10 mouse cellular contexts compared by ENCODE assay signal in genomic region chr7:66477475-66477874, GRCm38 (mm10). TPM values are rescaled to one million over a fixed set of nuclear protein-coding genes. Genes with fewer than 3 reads are reported as not detected.
DNase-seq lines count a peak whose midpoint lies in the region; ATAC-seq and TF ChIP-seq lines count a peak whose summit lies in the region.
"Had no signal": no experiment of that assay in that cellular context is flagged by ENCODE, and none has a peak within 500 bp of the region (broad histone marks: within the 10 kb centered on the region; RNA-seq: fewer than 3 reads in every experiment).

No protein-coding gene starts in this region.

- H3K4me2 ChIP-seq in kidney, embryonic 14.5 days (replicated peaks; ENCODE audit: low read depth, low read length), result no peak overlapping the region
- H3K4me2 ChIP-seq in liver, postnatal 0 days (ENCODE audit: low read depth, low read length), result no peak overlapping the region
- H3K4me2 ChIP-seq in neural tube, embryonic 15.5 days, result no peak overlapping the region
- H3K4me2 ChIP-seq: embryonic facial prominence, embryonic 13.5 days; heart, embryonic 15.5 days had no signal

- no peaks in the 10 kb centered on the region for H3K36me3 ChIP-seq in kidney, embryonic 14.5 days (ENCODE audit: control insufficient read depth, insufficient read depth, low read length)
- H3K36me3 ChIP-seq in liver, postnatal 0 days (replicated peaks; ENCODE audit: insufficient read depth, low read length), result no peaks in the 10 kb centered on the region
- H3K36me3 ChIP-seq in neural tube, embryonic 15.5 days, result no peaks in the 10 kb centered on the region
- H3K36me3 ChIP-seq: embryonic facial prominence, embryonic 13.5 days; heart, embryonic 15.5 days had no signal

- H3K27me3 ChIP-seq in kidney, embryonic 14.5 days (ENCODE audit: control insufficient read depth, insufficient read depth, low read length), result no peaks in the 10 kb centered on the region
- no peaks in the 10 kb centered on the region for H3K27me3 ChIP-seq in liver, postnatal 0 days (ENCODE audit: insufficient read depth, low read length)
- no peaks in the 10 kb centered on the region for H3K27me3 ChIP-seq in neural tube, embryonic 15.5 days (replicated peaks)
- H3K27me3 ChIP-seq: embryonic facial prominence, embryonic 13.5 days; heart, embryonic 15.5 days had no signal

- no peak overlapping the region for H3K9ac ChIP-seq in kidney, embryonic 14.5 days (ENCODE audit: low read depth, low read length)
- no peak overlapping the region for H3K9ac ChIP-seq in liver, postnatal 0 days (replicated peaks)
- no peak overlapping the region for H3K9ac ChIP-seq in neural tube, embryonic 15.5 days (replicated peaks)
- H3K9ac ChIP-seq: embryonic facial prominence, embryonic 13.5 days; heart, embryonic 15.5 days had no signal

- no peak overlapping the region for H3K4me3 ChIP-seq in kidney, embryonic 14.5 days (ENCODE audit: low read length)
- H3K4me3 ChIP-seq in liver, postnatal 0 days (ENCODE audit: low read depth, low read length), result no peak overlapping the region
- no peak overlapping the region for H3K4me3 ChIP-seq in neural tube, embryonic 15.5 days (replicated peaks)
- H3K4me3 ChIP-seq: embryonic facial prominence, embryonic 13.5 days; heart, embryonic 15.5 days had no signal

- TF ChIP-seq EP300 in liver, postnatal 0 days (IDR thresholded peaks at IDR 0.05; ENCODE audit: low read depth), result no peak

- peak; percentile 80 to 89 for DNase-seq in adrenal gland, adult (ENCODE audit: inconsistent age in 2 of 2, low spot score in 1 of 2)
- DNase-seq in adrenal gland, postnatal 4 days (ENCODE audit: low spot score in 2 of 2), result no peak
- DNase-seq in kidney, postnatal 4 days, result peak; percentile 24 to 52
- DNase-seq in adrenal gland, adult 2 months, result peak; percentile 78
- no peak for DNase-seq in liver, postnatal 0 days
- no peak for DNase-seq in testis, postnatal 14 days (ENCODE audit: low spot score)

- no peaks in the 10 kb centered on the region for H3K9me3 ChIP-seq in kidney, embryonic 14.5 days (ENCODE audit: control insufficient read depth, low read length)
- H3K9me3 ChIP-seq in liver, postnatal 0 days (ENCODE audit: low read length), result no peaks in the 10 kb centered on the region
- H3K9me3 ChIP-seq in neural tube, embryonic 15.5 days (replicated peaks), result no peaks in the 10 kb centered on the region
- H3K9me3 ChIP-seq: embryonic facial prominence, embryonic 13.5 days; heart, embryonic 15.5 days had no signal

- TF ChIP-seq CTCF in liver, postnatal 0 days (IDR thresholded peaks at IDR 0.05; ENCODE audit: low read depth), result no peak

- 66% methylated on average over 5 of the region's 5 CpGs for WGBS in kidney, embryonic 14.5 days
- WGBS in liver, postnatal 0 days (ENCODE audit: insufficient replicate concordance), result 27% methylated on average over 5 of the region's 5 CpGs
- WGBS in neural tube, embryonic 15.5 days, result 75% methylated on average over 5 of the region's 5 CpGs

- ATAC-seq in kidney, embryonic 14.5 days (ENCODE audit: low FRiP score, low TSS enrichment), result no peak
- ATAC-seq in liver, postnatal 0 days, result peak; percentile 47
- no peak for ATAC-seq in neural tube, embryonic 15.5 days (ENCODE audit: low FRiP score)

- peaks cover 6% of the 10 kb centered on the region; the same call in 1 of the 2 replicates for H3K4me1 ChIP-seq in kidney, embryonic 14.5 days (ENCODE audit: control insufficient read depth, insufficient read depth, low read length)
- no peaks in the 10 kb centered on the region for H3K4me1 ChIP-seq in liver, postnatal 0 days (ENCODE audit: insufficient read depth)
- H3K4me1 ChIP-seq in neural tube, embryonic 15.5 days, result no peaks in the 10 kb centered on the region
- H3K4me1 ChIP-seq: heart, embryonic 15.5 days had no signal

- no peak overlapping the region for H3K27ac ChIP-seq in kidney, embryonic 14.5 days (ENCODE audit: low read depth, low read length)
- no peak overlapping the region for H3K27ac ChIP-seq in liver, postnatal 0 days (ENCODE audit: low read depth)
- no peak overlapping the region for H3K27ac ChIP-seq in neural tube, embryonic 15.5 days (replicated peaks)
- H3K27ac ChIP-seq: embryonic facial prominence, embryonic 13.5 days; heart, embryonic 15.5 days had no signal

RNA-seq across cellular contexts. Expression of gene Aldh1a3, which starts 50.2 kb away (rescaled TPM):
- 10 to 100 TPM; 19.7 to 19.9 TPM for total RNA-seq in adrenal gland, postnatal 4 days (2021)
- polyA plus RNA-seq in kidney, embryonic 14.5 days (2014; fragmentation: Nextera tagmentation; extraction: Ambion mirVana), result 30.4 and 41.7 TPM in 2 replicates
- 10 to 100 TPM in 1 of 2 experiments, 1 to 10 TPM in 1; 6.2 to 14.6 TPM for total RNA-seq in adrenal gland, adult 2 months (2021)
- 3.2 and 4.5 TPM in 2 replicates for polyA plus RNA-seq in adrenal gland, adult 2 months (2012; rRNA removed)
- polyA plus RNA-seq in liver, postnatal 0 days (2015; fragmentation: Nextera tagmentation; extraction: Ambion mirVana), result 1.3 and 1.4 TPM in 2 replicates
- polyA plus RNA-seq in neural tube, embryonic 15.5 days (2015; fragmentation: Nextera tagmentation; extraction: Ambion mirVana), result 3.5 and 3.6 TPM in 2 replicates

Comparison
In these comparisons a context has a peak if more than half of its experiments do, and no peak if none do; other contexts are left out.
1. DNase-seq: peak in adrenal gland, adult (2 of 2), kidney, postnatal 4 days (2 of 2) and adrenal gland, adult 2 months (single experiment); none in adrenal gland, postnatal 4 days (0 of 2), liver, postnatal 0 days (single experiment) and testis, postnatal 14 days (single experiment).